Mouse (Mus musculus): ENCODE data around the gene Rap1gap2.

- TF ChIP-seq POLR2A (IDR thresholded peaks at IDR 0.05; ENCODE audit: extremely low read depth, insufficient read depth, low read length): no peak
- TF ChIP-seq CTCF (IDR thresholded peaks at IDR 0.05; ENCODE audit: extremely low read depth, insufficient read depth, low read length): no peak
Observed at GRCm38 (mm10) chr11:74532401-74532800, 78.3 kb downstream of the Rap1gap2 start.

All from cortical plate, adult 2 months (tissue).